Mouse (Mus musculus): Measurements from ENCODE around the gene Sox13. TPM values are rescaled to one million over a fixed set of nuclear protein-coding genes. Genes with fewer than 3 reads are reported as not detected.
A peak's percentile ranks its signal among the peaks of the same experiment; 100 is the strongest.

Sox13 gene
- polyA plus RNA-seq, 1 experiment from 2014 or later, result 4.3 TPM

DNA sequence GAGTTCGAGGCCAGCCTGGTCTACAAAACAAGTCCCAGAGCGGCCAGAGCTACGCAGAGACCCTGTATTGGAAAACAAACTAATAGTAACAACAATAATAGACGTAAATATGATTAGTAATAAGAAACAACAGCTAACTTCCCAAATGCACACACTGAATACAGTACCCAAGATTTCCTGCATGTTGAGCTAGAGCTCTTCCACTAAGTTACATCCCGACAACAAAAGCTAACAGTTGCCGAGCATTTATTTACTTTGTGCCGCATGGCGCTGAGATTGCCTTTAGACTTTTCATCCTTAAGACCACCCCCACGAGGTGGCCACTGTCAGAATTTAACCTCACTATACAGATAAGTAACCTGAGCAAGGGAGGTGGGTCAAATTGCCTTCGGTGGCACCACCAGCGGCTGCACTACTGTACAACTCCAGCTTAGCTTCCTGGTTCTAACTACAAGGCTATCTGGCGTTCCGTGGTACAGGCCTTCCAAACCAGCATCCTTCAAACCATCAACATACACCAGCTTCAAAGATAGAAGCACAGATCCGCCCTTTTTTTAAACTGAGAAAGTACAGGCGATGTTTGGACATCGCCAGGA is 2.1 kb downstream of the Sox13 start:
- no peaks in the 10 kb centered on the region for H3K27me3 ChIP-seq (ENCODE audit: control insufficient read depth, insufficient read depth, low read length)
- H3K27ac ChIP-seq (ENCODE audit: low read length), result peak overlapping the region; percentile 34
- ATAC-seq (replicated peaks; ENCODE audit: extremely low read depth, insufficient read depth, low FRiP score), result no peak
- WGBS, result 51% methylated on average over 16 of the region's 16 CpGs
- peak overlapping the region; percentile 99 for H3K4me2 ChIP-seq (ENCODE audit: low read depth, low read length)
- H3K36me3 ChIP-seq (ENCODE audit: control insufficient read depth, insufficient read depth), result no peaks in the 10 kb centered on the region
- no peaks in the 10 kb centered on the region for H3K9me3 ChIP-seq (replicated peaks; ENCODE audit: control insufficient read depth, low read length)
- H3K4me3 ChIP-seq (ENCODE audit: low read length), result peak overlapping the region; percentile 84
- H3K4me1 ChIP-seq (ENCODE audit: control insufficient read depth, insufficient read depth, low read length), result peaks cover 31% of the 10 kb centered on the region
- peak overlapping the region; percentile 89 for H3K9ac ChIP-seq (ENCODE audit: low read length)

DNA sequence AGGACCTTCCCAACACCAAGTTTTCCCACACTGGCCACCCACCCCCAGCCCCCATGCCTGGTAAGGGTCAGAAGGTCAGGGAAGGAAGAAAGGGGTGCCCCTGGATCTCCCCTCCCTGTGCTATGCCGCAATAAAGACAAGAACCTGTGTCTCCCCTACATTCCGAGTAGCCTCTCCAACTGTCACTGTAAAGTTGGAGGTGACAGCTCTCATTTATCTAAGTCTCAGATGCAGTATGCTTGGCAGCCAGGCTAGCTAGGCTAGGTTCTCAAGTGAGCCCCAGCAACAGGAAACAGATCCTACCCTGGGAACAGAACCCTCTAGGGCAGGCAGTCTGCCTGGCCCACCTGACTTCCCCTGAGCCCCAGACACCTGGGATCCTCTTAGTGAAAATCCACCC is 3.1 kb downstream of the Sox13 start:
- H3K36me3 ChIP-seq (ENCODE audit: control insufficient read depth, insufficient read depth), result no peaks in the 10 kb centered on the region
- peak overlapping the region; percentile 99 for H3K4me2 ChIP-seq (ENCODE audit: low read depth, low read length)
- peaks cover 32% of the 10 kb centered on the region for H3K4me1 ChIP-seq (ENCODE audit: control insufficient read depth, insufficient read depth, low read length)
- H3K4me3 ChIP-seq (ENCODE audit: low read length), result no peak overlapping the region
- no peak overlapping the region for H3K9ac ChIP-seq (ENCODE audit: low read length)
- H3K9me3 ChIP-seq (replicated peaks; ENCODE audit: control insufficient read depth, low read length), result no peaks in the 10 kb centered on the region
- peak overlapping the region; percentile 5; the same call in 1 of the 2 replicates for H3K27ac ChIP-seq (ENCODE audit: low read length)
- no peaks in the 10 kb centered on the region for H3K27me3 ChIP-seq (ENCODE audit: control insufficient read depth, insufficient read depth, low read length)
- ATAC-seq (replicated peaks; ENCODE audit: extremely low read depth, insufficient read depth, low FRiP score), result no peak
- WGBS, result 45% methylated on average over 2 of the region's 2 CpGs

DNA sequence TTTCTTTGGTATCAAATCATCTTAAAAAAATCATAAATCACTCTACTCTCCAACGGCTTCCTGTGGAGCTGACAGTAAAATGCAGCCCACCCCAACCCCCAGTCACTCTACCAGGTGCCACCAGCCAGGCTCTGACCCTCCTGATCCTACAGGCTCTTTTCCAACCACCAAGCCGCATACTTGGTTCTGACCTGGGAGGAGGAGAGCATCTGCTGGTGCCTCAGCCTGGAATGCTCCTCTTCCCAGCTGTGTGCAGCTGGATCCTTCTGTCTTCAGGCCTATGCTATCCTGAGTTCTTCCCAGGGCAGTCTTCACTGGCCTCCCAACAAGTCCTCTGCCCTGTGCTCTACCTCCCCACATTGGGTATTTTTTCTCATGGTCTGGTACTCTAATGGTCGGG is 3.7 kb downstream of the Sox13 start:
- 63% methylated on average over 3 of the region's 3 CpGs for WGBS
- H3K4me1 ChIP-seq (ENCODE audit: control insufficient read depth, insufficient read depth, low read length), result peaks cover 32% of the 10 kb centered on the region

DNA sequence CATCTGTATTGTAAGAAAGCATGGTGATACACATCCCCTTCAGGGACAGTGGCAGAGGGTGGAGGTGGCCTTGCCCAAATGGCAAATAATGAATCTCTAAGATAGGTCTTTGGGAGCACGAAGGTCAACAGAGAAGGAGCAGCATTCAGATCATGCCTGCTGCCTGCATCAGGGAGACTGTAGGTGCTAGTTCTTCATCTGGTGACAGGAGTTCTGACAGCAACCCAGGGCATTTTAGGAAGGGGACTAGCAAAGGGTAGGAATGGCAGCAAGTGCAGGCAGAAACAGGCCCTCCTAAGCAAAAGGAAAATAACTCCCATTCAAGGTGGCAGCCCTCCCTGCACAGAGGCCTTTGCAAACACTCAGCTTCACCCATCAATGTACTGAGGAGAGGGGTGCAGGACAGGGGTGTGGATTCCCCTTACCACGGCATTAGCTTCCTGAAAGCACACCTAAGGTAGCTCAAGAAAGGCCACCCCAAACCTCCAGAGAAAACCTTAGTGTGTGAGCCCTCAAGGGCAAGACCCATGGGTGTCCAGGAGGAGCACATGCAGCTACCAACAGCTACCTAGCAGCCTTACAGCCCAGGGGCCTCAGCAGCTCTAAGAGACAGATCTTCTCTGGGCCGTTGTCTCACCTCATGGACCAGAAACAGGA is 4.9 kb downstream of the Sox13 start:
- peak overlapping the region; percentile 11; the same call in 1 of the 2 replicates for H3K9ac ChIP-seq (ENCODE audit: low read length)
- 89% methylated on average over 3 of the region's 3 CpGs for WGBS

More for the DNA sequence above, 3.7 kb downstream of the Sox13 start:
- peak overlapping the region; percentile 5; the same call in 1 of the 2 replicates for H3K27ac ChIP-seq (ENCODE audit: low read length)
- no peaks in the 10 kb centered on the region for H3K36me3 ChIP-seq (ENCODE audit: control insufficient read depth, insufficient read depth)
- no peaks in the 10 kb centered on the region for H3K27me3 ChIP-seq (ENCODE audit: control insufficient read depth, insufficient read depth, low read length)
- no peak for ATAC-seq (replicated peaks; ENCODE audit: extremely low read depth, insufficient read depth, low FRiP score)
- no peak overlapping the region; the same call in 1 of the 2 replicates for H3K4me3 ChIP-seq (ENCODE audit: low read length)
- H3K4me2 ChIP-seq (ENCODE audit: low read depth, low read length), result peak overlapping the region; percentile 27; the same call in 1 of the 2 replicates
- no peaks in the 10 kb centered on the region for H3K9me3 ChIP-seq (replicated peaks; ENCODE audit: control insufficient read depth, low read length)
- H3K9ac ChIP-seq (ENCODE audit: low read length), result no peak overlapping the region

DNA sequence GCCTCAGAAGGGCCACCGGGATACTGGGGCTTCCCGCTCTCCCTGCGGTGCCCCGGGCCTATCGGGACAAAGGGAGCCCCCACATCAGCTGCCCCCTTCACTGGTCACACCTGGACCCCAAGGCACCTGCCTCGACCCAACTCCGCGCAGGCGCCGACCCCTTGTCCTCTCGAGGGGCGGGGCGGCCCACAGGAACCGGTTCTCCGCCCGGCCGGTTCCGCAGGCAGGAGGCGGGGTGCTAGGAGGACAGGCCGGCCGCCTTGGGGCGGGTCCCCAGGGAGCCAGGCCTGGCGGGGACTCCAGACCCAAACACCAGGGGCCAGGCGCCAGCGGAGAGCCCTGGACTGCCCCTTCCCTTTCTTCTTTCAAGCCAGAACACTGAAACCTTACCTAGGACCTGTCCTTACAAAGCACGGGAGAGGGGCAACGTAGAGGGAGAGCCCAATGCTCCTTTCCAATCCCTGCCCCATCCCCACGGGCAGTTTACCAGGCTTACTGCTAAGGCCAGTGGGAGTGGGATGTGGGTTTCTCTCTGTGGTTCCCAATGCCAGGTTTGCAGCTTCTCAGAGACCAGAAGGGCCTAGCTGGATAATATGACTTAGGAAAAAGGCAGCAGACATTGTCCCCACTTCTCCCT is 5.9 kb downstream of the Sox13 start:
- H3K27ac ChIP-seq (ENCODE audit: low read length), result peak overlapping the region; percentile 59

More for the DNA sequence above, 4.9 kb downstream of the Sox13 start:
- no peaks in the 10 kb centered on the region for H3K9me3 ChIP-seq (replicated peaks; ENCODE audit: control insufficient read depth, low read length)
- no peak overlapping the region for H3K4me3 ChIP-seq (ENCODE audit: low read length)
- no peak overlapping the region for H3K4me2 ChIP-seq (ENCODE audit: low read depth, low read length)
- no peaks in the 10 kb centered on the region for H3K27me3 ChIP-seq (ENCODE audit: control insufficient read depth, insufficient read depth, low read length)
- no peak for ATAC-seq (replicated peaks; ENCODE audit: extremely low read depth, insufficient read depth, low FRiP score)
- H3K4me1 ChIP-seq (ENCODE audit: control insufficient read depth, insufficient read depth, low read length), result peaks cover 36% of the 10 kb centered on the region
- no peaks in the 10 kb centered on the region for H3K36me3 ChIP-seq (ENCODE audit: control insufficient read depth, insufficient read depth)
- H3K27ac ChIP-seq (ENCODE audit: low read length), result peak overlapping the region; percentile 59

DNA sequence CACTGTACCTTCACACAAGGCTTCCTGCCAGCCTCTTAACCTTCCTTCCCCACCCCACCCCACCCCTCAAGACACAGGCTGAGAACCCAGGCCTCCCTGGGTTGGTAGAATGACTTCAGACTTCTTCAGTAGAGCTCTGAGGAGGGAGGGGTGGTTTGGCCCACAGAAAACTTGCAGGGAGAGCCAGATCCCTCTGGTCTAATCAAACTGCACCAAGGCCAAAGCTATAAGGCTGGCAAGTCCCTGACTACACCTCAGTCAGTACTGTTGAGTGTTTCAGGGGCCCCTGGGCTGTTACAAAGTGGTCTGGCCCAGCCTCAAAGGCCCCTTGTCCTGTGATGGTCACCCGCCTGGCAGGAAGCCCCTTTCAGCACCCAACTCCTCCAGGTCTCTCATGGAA is 6.6 kb downstream of the Sox13 start:
- H3K4me3 ChIP-seq (ENCODE audit: low read length), result peak overlapping the region; percentile 61
- no peaks in the 10 kb centered on the region for H3K27me3 ChIP-seq (ENCODE audit: control insufficient read depth, insufficient read depth, low read length)
- no peaks in the 10 kb centered on the region for H3K9me3 ChIP-seq (replicated peaks; ENCODE audit: control insufficient read depth, low read length)
- H3K9ac ChIP-seq (ENCODE audit: low read length), result peak overlapping the region; percentile 76
- H3K4me2 ChIP-seq (ENCODE audit: low read depth, low read length), result peak overlapping the region; percentile 89
- H3K4me1 ChIP-seq (ENCODE audit: control insufficient read depth, insufficient read depth, low read length), result peaks cover 36% of the 10 kb centered on the region
- no peak for ATAC-seq (replicated peaks; ENCODE audit: extremely low read depth, insufficient read depth, low FRiP score)
- H3K27ac ChIP-seq (ENCODE audit: low read length), result peak overlapping the region; percentile 18; the same call in 1 of the 2 replicates
- 43% methylated on average over 1 of the region's 1 CpGs for WGBS
- H3K36me3 ChIP-seq (ENCODE audit: control insufficient read depth, insufficient read depth), result no peaks in the 10 kb centered on the region

More for the DNA sequence above, 5.9 kb downstream of the Sox13 start:
- H3K9ac ChIP-seq (ENCODE audit: low read length), result peak overlapping the region; percentile 76
- H3K36me3 ChIP-seq (ENCODE audit: control insufficient read depth, insufficient read depth), result no peaks in the 10 kb centered on the region
- H3K4me1 ChIP-seq (ENCODE audit: control insufficient read depth, insufficient read depth, low read length), result peaks cover 36% of the 10 kb centered on the region
- peak overlapping the region; percentile 61 for H3K4me3 ChIP-seq (ENCODE audit: low read length)
- peak overlapping the region; percentile 89 for H3K4me2 ChIP-seq (ENCODE audit: low read depth, low read length)
- no peaks in the 10 kb centered on the region for H3K27me3 ChIP-seq (ENCODE audit: control insufficient read depth, insufficient read depth, low read length)
- ATAC-seq (replicated peaks; ENCODE audit: extremely low read depth, insufficient read depth, low FRiP score), result peak; percentile 64
- WGBS, result 6% methylated on average over 28 of the region's 28 CpGs
- H3K9me3 ChIP-seq (replicated peaks; ENCODE audit: control insufficient read depth, low read length), result no peaks in the 10 kb centered on the region

DNA sequence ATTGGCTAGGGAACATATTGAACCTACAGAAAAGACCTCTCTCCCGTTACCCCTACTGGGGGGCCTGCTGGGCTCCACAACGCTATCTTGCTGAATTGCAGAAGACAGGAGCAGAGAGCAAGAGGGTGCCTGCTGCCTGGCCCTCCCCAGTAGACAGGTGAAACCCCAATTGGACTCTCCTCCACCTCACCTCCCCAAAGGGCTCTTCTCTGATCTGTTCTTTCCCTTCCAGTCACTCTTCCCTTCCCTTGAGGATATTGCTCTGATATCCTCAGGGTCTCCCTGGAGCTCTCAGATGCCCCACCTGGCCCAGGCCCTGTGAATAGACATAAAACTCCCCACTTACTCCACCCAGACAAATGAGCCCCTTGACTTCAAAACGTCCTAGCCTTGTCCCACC is 7.1 kb downstream of the Sox13 start:
- Histone ChIP-seq H3K27ac (ENCODE audit: low read length) (no peak overlapping the region), H3K36me3 (ENCODE audit: control insufficient read depth, insufficient read depth) (no peaks in the 10 kb centered on the region), H3K9ac (ENCODE audit: low read length) (no peak overlapping the region), H3K4me2 (ENCODE audit: low read depth, low read length) (0 out of 2 replicates have a peak overlapping the region, but pooled peaks have one; percentile 89), H3K27me3 (ENCODE audit: control insufficient read depth, insufficient read depth, low read length) (no peaks in the 10 kb centered on the region), H3K4me1 (ENCODE audit: control insufficient read depth, insufficient read depth, low read length) (peaks cover 36% of the 10 kb centered on the region), H3K9me3 (replicated peaks; ENCODE audit: control insufficient read depth, low read length) (no peaks in the 10 kb centered on the region), H3K4me3 (ENCODE audit: low read length) (no peak overlapping the region)
- no peak for ATAC-seq (replicated peaks; ENCODE audit: extremely low read depth, insufficient read depth, low FRiP score)
- WGBS, result 67% methylated on average over 3 of the region's 3 CpGs

DNA sequence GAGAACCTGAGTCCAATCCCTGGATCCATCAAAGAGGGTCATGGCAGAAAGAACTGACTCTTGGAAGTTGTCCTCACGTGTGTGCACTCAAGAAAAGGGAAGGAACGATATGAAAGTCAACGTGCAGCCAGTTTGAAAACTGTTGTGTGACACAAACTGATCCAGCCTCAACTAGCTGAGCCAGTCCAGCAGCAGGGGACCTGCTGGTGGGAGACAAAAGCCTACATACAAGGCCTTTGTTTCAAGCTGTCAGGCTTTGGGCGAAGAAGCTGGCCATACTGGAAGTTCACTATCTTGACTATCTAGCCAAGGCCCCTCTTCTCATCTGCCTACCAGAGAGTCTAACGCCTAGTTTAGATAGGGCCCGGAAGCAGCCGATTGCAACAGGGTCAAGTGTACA is 7.7 kb downstream of the Sox13 start:
- Histone ChIP-seq H3K4me3 (ENCODE audit: low read length) (no peak overlapping the region), H3K9me3 (replicated peaks; ENCODE audit: control insufficient read depth, low read length) (no peaks in the 10 kb centered on the region), H3K4me2 (ENCODE audit: low read depth, low read length) (no peak overlapping the region), H3K9ac (ENCODE audit: low read length) (no peak overlapping the region), H3K27ac (ENCODE audit: low read length) (no peak overlapping the region), H3K27me3 (ENCODE audit: control insufficient read depth, insufficient read depth, low read length) (no peaks in the 10 kb centered on the region), H3K4me1 (ENCODE audit: control insufficient read depth, insufficient read depth, low read length) (peaks cover 36% of the 10 kb centered on the region), H3K36me3 (ENCODE audit: control insufficient read depth, insufficient read depth) (no peaks in the 10 kb centered on the region)
- no peak for ATAC-seq (replicated peaks; ENCODE audit: extremely low read depth, insufficient read depth, low FRiP score)
- WGBS, result 77% methylated on average over 7 of the region's 7 CpGs

DNA sequence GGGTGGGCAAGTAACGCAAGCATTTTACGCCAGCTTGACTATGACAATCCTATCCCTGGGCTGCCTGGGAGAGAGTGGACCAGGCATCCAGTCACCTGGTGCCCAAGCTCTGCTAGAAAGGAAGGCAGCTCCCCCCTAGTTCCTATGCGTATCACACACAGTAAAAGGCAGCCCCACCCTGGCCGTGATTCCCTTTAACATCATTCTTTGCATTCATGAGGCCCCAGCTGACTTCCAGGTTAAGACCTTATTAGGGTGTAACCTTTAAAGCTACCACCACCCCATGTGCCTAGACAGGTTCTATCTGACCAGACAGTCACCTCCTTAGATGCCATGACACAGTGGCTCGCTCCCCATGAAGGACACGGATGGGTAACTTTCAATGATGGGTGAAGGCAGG is 8.7 kb downstream of the Sox13 start:
- whole genome bisulfite sequencing, result 77% methylated on average over 6 of the region's 6 CpGs
- no peak overlapping the region for H3K4me2 ChIP-seq (ENCODE audit: low read depth, low read length)
- no peak overlapping the region for H3K27ac ChIP-seq (ENCODE audit: low read length)
- ATAC-seq (replicated peaks; ENCODE audit: extremely low read depth, insufficient read depth, low FRiP score), result no peak
- H3K36me3 ChIP-seq (ENCODE audit: control insufficient read depth, insufficient read depth), result no peaks in the 10 kb centered on the region
- H3K4me1 ChIP-seq (ENCODE audit: control insufficient read depth, insufficient read depth, low read length), result peaks cover 30% of the 10 kb centered on the region
- no peak overlapping the region for H3K4me3 ChIP-seq (ENCODE audit: low read length)
- no peak overlapping the region for H3K9ac ChIP-seq (ENCODE audit: low read length)
- H3K27me3 ChIP-seq (ENCODE audit: control insufficient read depth, insufficient read depth, low read length), result no peaks in the 10 kb centered on the region
- no peaks in the 10 kb centered on the region for H3K9me3 ChIP-seq (replicated peaks; ENCODE audit: control insufficient read depth, low read length)
